Mouse (Mus musculus): ENCODE results near the gene Pdx1.

Gene Pdx1

DNA sequence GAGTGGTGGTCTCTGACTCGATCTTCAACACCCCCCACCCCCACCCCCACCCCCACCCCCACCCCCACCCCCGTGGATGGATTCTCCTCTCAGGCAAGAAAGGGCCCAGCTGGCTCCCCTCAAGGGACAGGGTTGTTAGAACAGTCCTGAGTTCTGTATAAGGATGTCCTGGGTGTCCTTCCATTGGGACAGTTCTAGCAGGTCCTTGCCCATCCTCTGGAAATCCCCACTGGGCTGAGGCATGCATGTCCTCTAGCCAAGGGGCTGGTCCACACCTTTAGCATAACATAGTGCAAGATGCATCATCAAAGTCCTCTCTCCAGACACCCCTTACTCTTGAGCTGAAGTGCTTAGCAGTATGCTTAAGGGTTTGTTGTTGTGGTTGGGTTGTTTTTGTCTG is 40.0 kb downstream of the Pdx1 start:
- DNase-seq (ENCODE audit: low spot score in 2 of 2): no peak

DNA sequence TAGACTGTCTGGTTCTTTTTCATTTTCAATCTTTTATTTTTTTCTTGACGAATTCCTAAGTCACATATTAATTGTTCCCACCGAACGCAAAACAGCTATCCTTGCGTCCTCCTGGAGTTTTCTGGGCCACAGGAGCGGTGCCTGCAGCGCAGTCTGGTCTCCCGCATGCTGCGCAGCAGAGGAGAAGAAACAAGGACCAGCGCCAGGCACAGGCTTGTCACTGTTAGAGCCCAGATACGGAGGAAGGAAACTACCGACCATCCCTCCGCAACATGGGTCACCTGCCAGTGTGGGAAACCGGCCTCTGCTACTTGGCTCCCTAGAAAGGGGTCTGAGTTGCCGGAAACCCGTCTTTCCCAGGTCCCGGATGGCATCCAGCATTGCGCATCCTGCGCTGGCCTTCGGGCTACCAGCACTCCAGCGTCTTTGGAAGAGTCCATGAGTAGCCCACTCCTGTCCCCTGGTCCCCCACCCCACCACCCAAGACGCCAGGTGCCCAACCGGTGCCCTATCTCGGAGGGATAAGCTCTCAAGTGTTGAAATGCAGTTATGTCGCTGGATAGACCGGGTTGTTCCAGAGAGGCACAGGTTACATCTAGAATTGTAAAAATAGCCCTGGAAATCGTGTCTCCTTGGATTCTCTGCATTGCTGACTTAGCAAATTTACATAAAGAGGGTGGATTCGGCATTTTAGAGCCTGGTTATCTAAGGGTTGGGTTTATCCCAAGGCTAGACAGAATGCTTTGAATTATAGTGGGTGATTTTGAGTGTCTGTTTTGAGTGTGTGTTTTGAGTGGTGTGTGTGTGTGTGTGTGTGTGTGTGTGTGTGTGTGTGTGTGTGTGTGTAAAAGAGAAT is 43.3 kb downstream of the Pdx1 start:
- DNase-seq (ENCODE audit: low spot score in 2 of 2): no peak

DNA sequence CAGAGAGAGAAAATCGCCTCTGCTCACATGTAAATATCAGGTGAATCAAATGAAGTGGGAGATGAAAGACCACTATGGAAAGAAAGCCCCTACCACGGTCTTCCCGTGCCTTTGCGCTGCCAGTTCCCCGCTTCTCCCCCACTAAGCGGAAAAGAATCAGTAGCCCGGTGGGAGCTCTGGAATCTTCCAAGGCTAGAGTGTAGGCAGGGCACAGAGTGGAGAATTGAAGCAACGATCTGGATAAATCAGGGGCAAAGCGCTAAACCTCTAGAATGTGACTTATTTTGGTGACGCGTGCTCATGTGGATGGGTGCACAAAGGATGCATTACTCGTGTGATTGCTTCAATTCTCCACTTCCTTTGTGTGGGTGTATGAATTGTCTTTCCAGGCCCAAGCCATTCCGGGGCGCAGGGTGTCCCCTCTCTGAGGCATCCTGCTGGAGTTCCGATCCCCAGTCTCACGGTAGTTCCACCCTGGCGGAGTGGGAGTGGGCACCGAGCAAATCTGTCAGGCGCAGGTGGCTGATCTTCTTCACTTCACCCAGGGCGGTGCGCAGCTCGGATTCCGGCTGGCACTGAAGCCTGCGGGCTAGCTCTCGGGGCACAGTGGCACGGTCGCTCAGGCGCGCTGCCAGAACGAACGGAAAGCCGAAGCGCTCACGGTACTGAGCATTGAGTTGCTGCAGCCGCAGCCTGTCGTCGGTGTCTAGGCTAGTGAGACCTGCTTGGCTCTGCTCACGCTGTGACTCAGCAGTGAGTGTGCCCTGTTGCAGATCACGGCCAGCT is 45.1 kb downstream of the Pdx1 start:
- no peak for DNase-seq (ENCODE audit: low spot score in 2 of 2)

DNA sequence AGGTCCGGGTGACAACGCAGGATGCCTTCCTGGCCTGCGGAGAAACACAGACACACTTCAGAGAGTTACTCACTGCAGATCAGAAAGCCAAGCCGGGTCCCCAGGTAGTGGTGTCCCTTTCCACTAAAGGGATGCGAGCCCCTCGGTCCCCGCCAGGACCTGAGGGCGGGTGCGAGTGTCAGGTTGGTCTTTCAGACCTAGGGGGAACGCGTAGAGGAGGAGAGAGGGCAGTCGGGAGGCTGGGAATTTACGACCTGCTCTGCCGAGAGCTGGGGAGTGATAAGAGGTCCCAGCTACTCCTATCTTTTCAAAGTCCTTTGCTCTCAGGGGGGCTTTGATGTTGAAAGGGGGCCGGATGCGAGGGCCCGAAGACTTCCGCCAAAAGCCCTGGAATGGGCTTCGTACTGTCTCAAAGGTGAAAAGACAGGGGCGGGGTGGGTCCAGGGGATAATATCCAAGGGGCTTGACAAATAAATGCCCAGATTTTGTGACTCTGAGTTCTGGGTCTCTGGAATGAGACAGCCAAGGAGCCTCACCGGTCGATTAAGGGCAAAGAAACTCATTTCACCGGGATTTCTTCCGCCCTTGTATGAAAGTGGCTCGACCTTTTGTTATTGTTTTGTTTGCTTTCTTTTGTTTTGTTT is 45.8 kb downstream of the Pdx1 start:
- no peak for DNase-seq (ENCODE audit: low spot score in 2 of 2)

DNA sequence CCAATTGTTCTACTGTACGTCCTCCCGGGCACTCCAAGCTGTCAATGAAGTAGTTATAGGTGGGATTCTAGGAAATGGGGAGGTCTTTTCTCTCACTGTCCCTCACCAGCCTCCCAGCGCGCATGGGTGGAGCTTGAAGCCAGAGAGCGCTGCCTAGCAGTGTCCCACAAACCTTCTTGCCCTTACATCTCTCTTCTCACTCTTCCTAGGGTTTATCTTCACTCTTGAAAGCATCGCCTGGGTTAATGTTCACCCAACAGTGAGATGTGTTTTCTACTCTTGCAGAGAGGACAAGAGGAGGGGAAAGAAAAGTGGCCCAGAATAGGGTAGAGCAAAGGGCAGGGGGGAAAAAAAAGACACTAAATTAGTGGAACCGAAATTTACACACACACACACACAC is 47.6 kb downstream of the Pdx1 start:
- DNase-seq (ENCODE audit: low spot score in 2 of 2): no peak

DNA sequence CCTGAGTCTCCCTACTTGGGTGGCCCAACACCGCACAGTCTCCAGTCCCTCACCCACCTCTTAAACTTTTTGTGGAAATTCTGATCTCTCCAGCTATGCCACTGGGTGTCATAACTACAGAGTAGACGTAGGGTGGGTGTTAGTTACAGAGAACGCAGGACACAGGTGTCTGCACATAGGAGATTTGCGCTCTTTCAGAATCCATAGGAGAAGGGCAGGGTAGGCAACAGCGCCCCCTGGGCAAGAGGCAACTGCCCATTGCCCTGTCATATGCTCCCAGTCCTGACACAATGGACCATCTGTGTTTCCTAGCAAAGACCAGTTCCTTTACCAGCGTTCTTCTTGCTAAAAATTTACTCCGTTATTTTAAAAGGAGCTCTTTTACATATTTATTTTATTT is 48.2 kb downstream of the Pdx1 start:
- no peak for DNase-seq (ENCODE audit: low spot score in 2 of 2)

DNA sequence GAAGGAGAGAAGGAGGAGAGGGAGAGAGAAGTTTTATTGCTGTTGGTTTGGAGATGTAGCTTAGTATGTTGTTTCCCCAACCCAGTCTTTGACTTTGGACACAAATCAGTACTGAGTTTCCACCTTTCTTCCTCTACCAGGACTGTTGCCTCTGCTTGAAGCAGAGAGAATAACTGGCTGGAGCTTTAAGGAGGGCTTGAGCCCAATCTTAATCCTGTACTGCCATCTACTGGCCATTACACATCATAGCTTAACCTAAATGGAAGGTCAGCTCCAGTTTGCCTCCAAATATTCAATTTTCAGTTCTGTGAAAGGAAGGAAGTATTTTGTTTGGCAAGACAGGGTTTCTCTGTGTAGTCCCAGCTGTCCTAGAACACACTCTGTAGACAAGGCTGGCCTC is 49.9 kb downstream of the Pdx1 start:
- no peak for DNase-seq (ENCODE audit: low spot score in 2 of 2)

DNA sequence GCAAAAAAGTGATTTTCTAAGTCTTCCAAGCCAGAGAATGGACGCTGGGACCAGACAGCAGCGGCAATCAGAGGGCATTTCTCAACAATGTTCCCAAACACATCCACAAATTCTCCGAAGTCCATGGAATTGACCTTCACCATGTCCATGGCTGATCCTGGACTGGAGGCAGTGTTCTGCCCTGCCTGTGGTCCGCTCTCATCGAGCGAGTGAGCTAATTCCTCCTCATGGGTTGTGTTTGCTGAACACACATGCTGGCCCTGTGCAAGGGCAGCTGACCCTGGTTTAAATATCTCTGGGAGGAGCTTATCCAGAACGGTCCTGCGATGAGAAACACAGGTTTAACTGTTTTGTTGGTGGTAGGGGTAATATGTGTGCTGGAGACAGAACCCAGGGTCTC is 52.4 kb downstream of the Pdx1 start, which contains the start of gene Urad:
Gene Urad (minus strand): TSS at position 258 of the 400 bp plus-strand sequence.
- DNase-seq (ENCODE audit: low spot score in 2 of 2): no peak

DNA sequence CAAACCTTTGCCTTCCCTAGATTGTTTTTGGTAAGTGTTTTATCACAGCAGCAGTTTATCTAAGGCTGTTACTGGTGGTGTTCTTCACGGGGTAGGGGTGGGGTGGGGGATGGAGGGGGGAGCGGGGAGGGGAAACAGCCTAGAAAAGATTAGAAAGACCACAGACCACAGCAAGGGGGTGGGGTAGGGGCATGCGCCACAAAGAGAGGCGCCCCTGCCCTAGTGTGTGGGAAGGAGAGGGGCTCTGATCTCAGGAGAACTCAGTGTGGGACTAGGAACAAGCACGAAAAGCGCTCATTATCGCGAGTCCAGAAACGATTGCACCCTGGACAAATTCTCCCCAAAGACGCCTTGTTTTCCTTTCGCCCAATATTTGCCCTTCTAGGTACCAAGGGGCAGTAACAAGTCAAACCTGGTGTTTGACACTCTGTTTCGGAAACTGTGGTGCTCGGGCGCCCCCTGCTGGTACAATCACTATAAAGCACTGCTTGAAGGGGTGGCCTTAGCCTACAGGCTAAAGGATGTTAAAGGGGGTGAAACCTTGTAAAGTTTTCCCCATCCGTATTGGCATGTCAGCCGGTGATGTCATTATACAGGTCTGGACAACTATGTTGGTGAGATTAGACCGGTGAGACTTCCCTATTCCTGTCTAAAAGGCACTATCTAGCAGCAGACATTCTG is 53.6 kb downstream of the Pdx1 start:
- DNase-seq (ENCODE audit: low spot score in 2 of 2): peak; percentile 48 to 62
